Mouse (Mus musculus) heart, postnatal 36 days (tissue): Measurements from ENCODE around the gene Chrna5. TPM values are rescaled to one million over a fixed set of nuclear protein-coding genes. Genes with fewer than 3 reads are reported as not detected.
A peak's percentile ranks its signal among the peaks of the same experiment; 100 is the strongest.
"Not testable (repeated sequence)": the region's sequence is repeated elsewhere in the genome, so short reads cannot be mapped to it uniquely, and the experiment has no call there.

Source experiments
- DNase-seq, 2 experiments: peaks; one replicate each; pipeline ENCODE4 v3.0.0; 2021 to 2022
- intact Hi-C: fragments of 180-260 bp; cut with DNase I; formaldehyde crosslinking; loops from one replicate; pipeline ENCODE4 v1.15.1; 2025
- total RNA-seq, 2 experiments: library from RNA; stranded (reverse); gene quantifications; 2 replicates each; pipeline ENCODE4 v1.2.3; 2021

The Chrna5 gene
- under 1 TPM in 1 of 2 experiments, not detected in 1; 0.19 TPM for total RNA-seq

GRCm38 (mm10) chr9:54980674-54981073, at the start of gene Chrna5:
TSS of gene Chrna5 (plus strand) at chr9:54980880.
- intact Hi-C loops, result no loop called here
- DNase-seq, result no peak

- intact Hi-C loops, result no loop called here
- DNase-seq, result no peak
Measured at GRCm38 (mm10) chr9:54931765-54932164, 48.9 kb upstream of the Chrna5 start.

GRCm38 (mm10) chr9:54932379-54932778, 48.3 kb upstream of the Chrna5 start:
- no peak for DNase-seq
- intact Hi-C loops, result no loop called here

- no peak for DNase-seq
- intact Hi-C loops, result no loop called here
Measured at GRCm38 (mm10) chr9:54942071-54942470, 38.6 kb upstream of the Chrna5 start.

GRCm38 (mm10) chr9:54944467-54944866, 36.2 kb upstream of the Chrna5 start:
- intact Hi-C loops, result no loop called here
- DNase-seq, result no peak

GRCm38 (mm10) chr9:54946256-54946655, 34.4 kb upstream of the Chrna5 start:
- intact Hi-C loops, result no loop called here

GRCm38 (mm10) chr9:54949465-54949864, 31.2 kb upstream of the Chrna5 start:
- intact Hi-C loops, result no loop called here

More at GRCm38 (mm10) chr9:54946256-54946655, 34.4 kb upstream of the Chrna5 start:
- no peak for DNase-seq

GRCm38 (mm10) chr9:54950162-54950561, 30.5 kb upstream of the Chrna5 start:
- DNase-seq, result not testable (repeated sequence)
- intact Hi-C loops, result loop anchor here (2.0 to 5.0 kb wide), 2 partner anchors 33 to 218 kb away; partner anchors contain the start of genes Hykk and Wdr61

More at GRCm38 (mm10) chr9:54949465-54949864, 31.2 kb upstream of the Chrna5 start:
- no peak for DNase-seq

GRCm38 (mm10) chr9:54950575-54951321, 29.9 kb upstream of the Chrna5 start, which contains the start of the genes Psma4 and AY074887:
TSS of gene Psma4 (plus strand) at chr9:54950790.
TSS of gene AY074887 (minus strand) at chr9:54950998.
- intact Hi-C loops, result loop anchor here (2.0 to 5.0 kb wide), 2 partner anchors 34 to 218 kb away; partner anchors contain the start of genes Hykk and Wdr61
- DNase-seq, result peak; percentile 92 to 93

GRCm38 (mm10) chr9:54961059-54961458, 19.6 kb upstream of the Chrna5 start:
- intact Hi-C loops, result no loop called here

GRCm38 (mm10) chr9:54963669-54964068, 17.0 kb upstream of the Chrna5 start:
- intact Hi-C loops, result no loop called here
- DNase-seq, result no peak

More at GRCm38 (mm10) chr9:54961059-54961458, 19.6 kb upstream of the Chrna5 start:
- no peak for DNase-seq

GRCm38 (mm10) chr9:54969972-54970637, 10.6 kb upstream of the Chrna5 start:
- intact Hi-C loops, result no loop called here
- no peak for DNase-seq

GRCm38 (mm10) chr9:54981291-54982191, 861 bp downstream of the Chrna5 start:
- intact Hi-C loops, result no loop called here
- DNase-seq, result peak in 1 of 2 experiments; percentile 3

- intact Hi-C loops, result no loop called here
- no peak for DNase-seq
Measured at GRCm38 (mm10) chr9:54982401-54982800, 1.7 kb downstream of the Chrna5 start.

GRCm38 (mm10) chr9:54990362-54990761, 9.7 kb downstream of the Chrna5 start:
- intact Hi-C loops, result no loop called here
- no peak for DNase-seq

- no peak for DNase-seq
- intact Hi-C loops, result no loop called here
Measured at GRCm38 (mm10) chr9:54994381-54994780, 13.7 kb downstream of the Chrna5 start.

GRCm38 (mm10) chr9:54995645-54996044, 15.0 kb downstream of the Chrna5 start:
- no peak for DNase-seq
- intact Hi-C loops, result no loop called here

- intact Hi-C loops, result no loop called here
- no peak for DNase-seq
Measured at GRCm38 (mm10) chr9:55003609-55004008, 22.9 kb downstream of the Chrna5 start.

- intact Hi-C loops, result no loop called here
Measured at GRCm38 (mm10) chr9:55009692-55010091, 29.0 kb downstream of the Chrna5 start.

GRCm38 (mm10) chr9:55010588-55011350, 30.1 kb downstream of the Chrna5 start:
- intact Hi-C loops, result no loop called here
- no peak for DNase-seq

More at GRCm38 (mm10) chr9:55009692-55010091, 29.0 kb downstream of the Chrna5 start:
- no peak for DNase-seq
